Mouse (Mus musculus) CH12.LX (cell line): ENCODE results near the gene Dgkh. TPM values are rescaled to one million over a fixed set of nuclear protein-coding genes. Genes with fewer than 3 reads are reported as not detected.

Experiments used
- DNase-seq: peaks from one replicate; pipeline ENCODE4 v3.0.0-alpha.2; 2013; ENCODE audit errors: extremely low read depth
- H3K27ac ChIP-seq: 2 replicates; pipeline ENCODE4 v1.5.1; 2012; ENCODE audit warnings: low read depth, mild to moderate bottlenecking, control low read depth, moderate library complexity; ENCODE audit not compliant: insufficient read depth
- H3K27me3 ChIP-seq: replicated peaks from 2 replicates; pipeline ENCODE3; 2012; ENCODE audit warnings: inconsistent platforms
- H3K36me3 ChIP-seq, 2 experiments: replicated peaks in 1 of 2; 2 replicates each; pipeline versions ENCODE3 to v1.6.1; 2012; ENCODE audit warnings: inconsistent platforms in 1 of 2, low read length in 1 of 2, mild to moderate bottlenecking in 1 of 2, mixed read lengths in 1 of 2, moderate library complexity in 1 of 2; ENCODE audit not compliant: control insufficient read depth in 1 of 2, insufficient read depth in 1 of 2
- H3K4me1 ChIP-seq, 2 experiments: 2 replicates each; pipeline ENCODE4 v1.6.1; 2012; ENCODE audit warnings: inconsistent platforms in 1 of 2, moderate library complexity in 1 of 2; ENCODE audit not compliant: insufficient read depth in 2 of 2, control insufficient read depth in 1 of 2
- H3K4me2 ChIP-seq: 2 replicates; pipeline ENCODE4 v1.6.1; 2012; ENCODE audit warnings: low read depth, mild to moderate bottlenecking, control low read depth; ENCODE audit not compliant: poor library complexity, insufficient read depth, severe bottlenecking
- H3K4me3 ChIP-seq, 3 experiments: fragments of 150-350 bp in 1 of 3; sonication (generic) in 1 of 3; replicated peaks in 1 of 3; 2 replicates each; pipeline versions ENCODE3 to v1.5.1; 2011 to 2012; ENCODE audit warnings: low read depth in 2 of 3, low read length in 2 of 3, mild to moderate bottlenecking in 2 of 3, moderate library complexity in 2 of 3, control low read depth in 1 of 3, improper control_type of control experiment in 1 of 3, inconsistent platforms in 1 of 3, mixed read lengths in 1 of 3; ENCODE audit not compliant: poor library complexity in 1 of 3
- H3K79me2 ChIP-seq: replicated peaks from 2 replicates; pipeline ENCODE4 v1.6.1; 2012; ENCODE audit warnings: mild to moderate bottlenecking, moderate library complexity; ENCODE audit not compliant: control insufficient read depth, poor library complexity, insufficient read depth, severe bottlenecking; ENCODE audit errors: extremely low read depth
- H3K9ac ChIP-seq: 2 replicates; pipeline ENCODE4 v1.6.1; 2012; ENCODE audit warnings: low read depth, mild to moderate bottlenecking, control low read depth, moderate library complexity; ENCODE audit not compliant: insufficient read depth
- H3K9me3 ChIP-seq: replicated peaks from 2 replicates; pipeline ENCODE3; 2012; ENCODE audit warnings: low read length, inconsistent platforms, mixed read lengths
- BHLHE40 ChIP-seq: IDR thresholded peaks from 2 replicates; pipeline ENCODE4 v1.6.1; 2011; ENCODE audit warnings: mild to moderate bottlenecking, low read depth, low read length, improper control_type of control experiment
- CHD1 ChIP-seq: IDR thresholded peaks from 2 replicates; pipeline ENCODE4 v1.6.1; 2012; ENCODE audit warnings: low read depth, low read length, improper control_type of control experiment, inconsistent platforms
- CHD2 ChIP-seq: IDR thresholded peaks from 2 replicates; pipeline ENCODE4 v1.6.1; 2011; ENCODE audit warnings: low read length, improper control_type of control experiment
- ELF1 ChIP-seq: IDR thresholded peaks from 2 replicates; pipeline ENCODE4 v1.6.1; 2014; ENCODE audit warnings: low read depth, mild to moderate bottlenecking, inconsistent platforms, low read length, improper control_type of control experiment
- EP300 ChIP-seq: IDR thresholded peaks from 2 replicates; pipeline ENCODE4 v1.6.1; 2011; ENCODE audit warnings: low read length, improper control_type of control experiment
- ETS1 ChIP-seq: conservative IDR thresholded peaks from 2 replicates; pipeline ENCODE4 v1.6.1; 2012; ENCODE audit warnings: low read depth, mild to moderate bottlenecking, inconsistent platforms, low read length, improper control_type of control experiment, moderate library complexity
- HCFC1 ChIP-seq: IDR thresholded peaks from 2 replicates; pipeline ENCODE4 v1.6.1; 2012; ENCODE audit warnings: low read depth, mild to moderate bottlenecking, inconsistent platforms, low read length, improper control_type of control experiment
- IRF4 ChIP-seq: IDR thresholded peaks from 2 replicates; pipeline ENCODE4 v1.6.1; 2014; ENCODE audit warnings: low read depth, mild to moderate bottlenecking, inconsistent platforms, low read length, improper control_type of control experiment
- JUN ChIP-seq: IDR thresholded peaks from 2 replicates; pipeline ENCODE4 v1.6.1; 2011; ENCODE audit warnings: low read depth, mild to moderate bottlenecking, low read length, improper control_type of control experiment, moderate library complexity; ENCODE audit not compliant: insufficient read depth
- JUND ChIP-seq: conservative IDR thresholded peaks from 2 replicates; pipeline ENCODE4 v1.6.1; 2011; ENCODE audit warnings: low read depth, low read length, improper control_type of control experiment
- KAT2A ChIP-seq: IDR thresholded peaks from 2 replicates; pipeline ENCODE4 v1.6.1; 2012; ENCODE audit warnings: low read length, improper control_type of control experiment, inconsistent platforms; ENCODE audit not compliant: insufficient replicate concordance
- MAFK ChIP-seq: IDR thresholded peaks from 2 replicates; pipeline ENCODE4 v1.6.1; 2011; ENCODE audit warnings: low read length, improper control_type of control experiment; ENCODE audit not compliant: insufficient replicate concordance
- MAX ChIP-seq: IDR thresholded peaks from 2 replicates; pipeline ENCODE4 v1.6.1; 2011; ENCODE audit warnings: low read length, improper control_type of control experiment
- MAZ ChIP-seq: IDR thresholded peaks from 2 replicates; pipeline ENCODE4 v1.6.1; 2012; ENCODE audit warnings: low read depth, mild to moderate bottlenecking, inconsistent platforms, low read length, improper control_type of control experiment, moderate library complexity
- MEF2A ChIP-seq: IDR thresholded peaks from 2 replicates; pipeline ENCODE4 v1.6.1; 2014; ENCODE audit warnings: low read depth, mild to moderate bottlenecking, inconsistent platforms, low read length, improper control_type of control experiment, borderline replicate concordance
- NELFE ChIP-seq: IDR thresholded peaks from 2 replicates; pipeline ENCODE4 v1.6.1; 2011; ENCODE audit warnings: low read depth, low read length, improper control_type of control experiment
- PAX5 ChIP-seq: IDR thresholded peaks from 2 replicates; pipeline ENCODE4 v1.6.1; 2012; ENCODE audit warnings: low read length, inconsistent platforms, mixed read lengths
- POLR2A ChIP-seq: IDR thresholded peaks from 2 replicates; pipeline ENCODE4 v1.6.1; 2011; ENCODE audit warnings: low read depth, mild to moderate bottlenecking, improper control_type of control experiment, low read length
- POLR2AphosphoS2 ChIP-seq: IDR thresholded peaks from 2 replicates; pipeline ENCODE4 v1.6.1; 2011; ENCODE audit warnings: low read depth, low read length, improper control_type of control experiment
- SIN3A ChIP-seq: IDR thresholded peaks from 2 replicates; pipeline ENCODE4 v1.6.1; 2012; ENCODE audit warnings: low read length, improper control_type of control experiment, inconsistent platforms
- SMC3 ChIP-seq: IDR thresholded peaks from 2 replicates; pipeline ENCODE4 v1.6.1; 2011; ENCODE audit warnings: low read depth, low read length, improper control_type of control experiment
- TCF12 ChIP-seq: IDR thresholded peaks from 2 replicates; pipeline ENCODE4 v1.6.1; 2014; ENCODE audit warnings: low read depth, mild to moderate bottlenecking, inconsistent platforms, low read length, improper control_type of control experiment
- UBTF ChIP-seq: IDR thresholded peaks from 2 replicates; pipeline ENCODE4 v1.6.1; 2012; ENCODE audit warnings: low read depth, mild to moderate bottlenecking, inconsistent platforms, low read length, improper control_type of control experiment, moderate library complexity
- ZC3H11A ChIP-seq: IDR thresholded peaks from 2 replicates; pipeline ENCODE4 v1.6.1; 2012; ENCODE audit warnings: low read depth, mild to moderate bottlenecking, inconsistent platforms, low read length, improper control_type of control experiment
- ZKSCAN1 ChIP-seq: IDR thresholded peaks from 2 replicates; pipeline ENCODE4 v1.6.1; 2012; ENCODE audit warnings: low read depth, inconsistent platforms, low read length, improper control_type of control experiment, borderline replicate concordance
- dilution Hi-C: fragments of 300-500 bp; cut with MboI; formaldehyde crosslinking; loops from 2 replicates; pipeline ENCODE4 v1.14.3; 2020; ENCODE audit warnings: low sequenced_read_pairs; ENCODE audit not compliant: extremely low pct_unique_long_range_greater_than_20kb, extremely low pct_ligation_motif_present
- in situ Hi-C: fragments of 300-500 bp; cut with MboI; formaldehyde crosslinking; loops from 3 replicates; pipeline ENCODE4 v1.14.3; 2019; ENCODE audit warnings: low sequenced_read_pairs, low pct_ligation_motif_present, low pct_unique_long_range_greater_than_20kb, mixed read lengths
- polyA plus RNA-seq: library from polyadenylated mRNA; unstranded; fragments of >175 nt; gene quantifications from 2 replicates; pipeline ENCODE4 v1.2.1, GENCODE M21; 2012; ENCODE audit warnings: low read depth; ENCODE audit not compliant: insufficient read length
- total RNA-seq, 2 experiments: library from RNA; depleted of rRNA; stranded (reverse); fragments of 300-350 nt in 1 of 2; fragments of >200 nt in 1 of 2; gene quantifications; 2 replicates each; pipeline ENCODE4 v1.2.3; 2012 to 2014

The Dgkh gene
- total and polyA plus RNA-seq, 3 experiments, result 0.83 to 3.3 (median 2.4) TPM

DNA sequence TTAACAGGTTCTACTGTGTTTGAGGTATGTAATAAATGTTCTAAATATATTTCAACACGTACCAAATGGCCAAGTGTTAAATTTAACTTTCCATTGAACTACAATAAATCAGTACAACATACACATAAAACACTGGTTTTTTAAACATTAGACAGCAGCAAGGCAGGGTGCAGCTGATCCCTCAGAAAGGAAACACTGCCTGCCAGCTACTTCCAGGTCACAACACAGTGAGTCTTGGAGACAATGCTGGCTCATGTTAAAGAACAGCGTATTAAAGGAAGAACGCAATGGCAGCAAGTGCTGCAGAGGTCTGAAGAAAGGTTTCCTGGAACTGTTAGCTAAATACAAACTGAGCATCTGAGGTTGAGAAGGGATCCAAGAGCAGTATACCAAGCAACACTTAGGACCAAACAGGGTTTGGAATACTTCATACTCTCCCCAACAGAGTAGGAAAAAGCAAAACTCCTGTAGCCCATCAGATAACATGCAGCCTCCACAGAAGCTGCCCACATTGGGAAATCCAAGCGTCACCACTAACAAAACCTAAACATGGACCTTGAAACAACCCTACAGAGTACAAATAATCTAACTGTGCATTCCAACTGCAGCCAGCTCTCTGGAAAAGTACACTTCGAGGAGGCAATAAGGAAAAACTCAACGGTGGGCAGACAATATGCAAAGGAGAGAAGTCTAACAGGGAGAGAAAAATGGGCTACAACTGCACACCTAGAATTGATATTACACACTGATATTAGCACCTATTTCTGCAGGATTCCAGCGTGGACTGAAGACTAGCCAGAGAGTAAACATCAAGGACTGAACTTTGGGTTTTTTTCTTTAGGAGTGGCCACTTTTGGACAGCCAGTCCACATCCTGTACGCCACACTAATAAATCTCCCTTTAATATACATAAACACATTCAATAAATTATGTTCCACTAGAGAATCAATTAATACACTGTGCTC lies 203.8 kb downstream of the Dgkh start:
- dilution Hi-C loops, result no loop called here
- Histone ChIP-seq H3K27ac (no peak overlapping the region), H3K27me3 (no peaks in the 10 kb centered on the region), H3K4me2 (no peak overlapping the region), H3K4me3 (no peak overlapping the region), H3K4me1 (peaks cover 0 to 40% of the 10 kb centered on the region in 2 experiments; a peak in 2 of 4 replicates), H3K9ac (no peak overlapping the region), H3K36me3 (peaks cover 0 to 4% of the 10 kb centered on the region in 2 experiments)
- TF ChIP-seq MAX, result no peak
- no peak for TF ChIP-seq MAZ
- no peak for TF ChIP-seq MEF2A
- TF ChIP-seq HCFC1, result no peak
- TF ChIP-seq TCF12, result no peak
- TF ChIP-seq JUND, result no peak
- no peak for TF ChIP-seq MAFK
- no peak for TF ChIP-seq CHD1
- no peak for TF ChIP-seq POLR2AphosphoS2
- no peak for TF ChIP-seq BHLHE40
- TF ChIP-seq EP300, result no peak
- no peak for TF ChIP-seq KAT2A
- TF ChIP-seq ZKSCAN1, result no peak
- no peak for TF ChIP-seq PAX5
- TF ChIP-seq ELF1, result no peak
- no peak for TF ChIP-seq SIN3A
- TF ChIP-seq SMC3, result no peak
- no peak for TF ChIP-seq CHD2
- no peak for TF ChIP-seq JUN
- TF ChIP-seq POLR2A, result no peak
- TF ChIP-seq, all 38 proteins: peak for 0
- Histone ChIP-seq H3K79me2 (no peaks in the 10 kb centered on the region), H3K9me3 (no peaks in the 10 kb centered on the region)
- DNase-seq, result no peak
- in situ Hi-C loops, result no loop called here

DNA sequence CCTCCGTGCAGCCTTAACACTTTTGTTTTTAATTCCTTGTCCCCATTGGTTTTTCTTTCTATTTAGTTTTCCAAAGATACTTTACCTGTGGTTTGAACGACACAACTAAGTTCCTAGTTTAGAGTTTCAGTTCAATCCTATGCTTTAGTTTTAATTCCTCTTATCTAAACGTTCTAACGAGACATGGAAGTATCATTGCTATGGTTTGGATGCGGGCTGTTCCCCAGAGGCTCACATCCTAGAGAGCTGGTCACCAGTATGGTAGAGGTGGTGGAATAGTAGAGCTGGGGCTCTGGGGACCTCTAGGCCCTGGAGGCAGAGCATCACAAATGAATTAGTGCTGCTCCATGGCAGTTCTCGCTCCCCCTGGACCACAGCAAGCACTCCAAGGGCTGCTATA lies 205.7 kb downstream of the Dgkh start:
- no peak for DNase-seq
- H3K36me3 ChIP-seq, result peaks cover 0 to 5% of the 10 kb centered on the region in 2 experiments
- no peaks in the 10 kb centered on the region for H3K9me3 ChIP-seq
- dilution Hi-C loops, result no loop called here
- peaks cover 0 to 43% of the 10 kb centered on the region in 2 experiments; a peak in 2 of 4 replicates for H3K4me1 ChIP-seq
- H3K27ac ChIP-seq, result no peak overlapping the region
- TF ChIP-seq NELFE (no peak), UBTF (no peak), JUND (no peak), PAX5 (no peak), KAT2A (no peak), SIN3A (no peak), ZC3H11A (no peak), SMC3 (no peak), MAX (no peak), ETS1 (no peak), POLR2A (no peak), ZKSCAN1 (no peak), JUN (no peak), TCF12 (no peak), IRF4 (no peak)
- in situ Hi-C loops, result no loop called here
- H3K4me2 ChIP-seq, result no peak overlapping the region
- no peak overlapping the region for H3K4me3 ChIP-seq
- H3K79me2 ChIP-seq, result no peaks in the 10 kb centered on the region
- no peaks in the 10 kb centered on the region for H3K27me3 ChIP-seq
- H3K9ac ChIP-seq, result no peak overlapping the region
